Mouse (Mus musculus) neural tube, embryonic 11.5 days (tissue): ENCODE measurements at regions not wholly inside any gene's neighbourhood (a gene's known extent, or its start where the extent isn't known, plus 50 kb on each side); places are given as distances from the start of the nearest gene placed in this dataset.

ENCODE experiments used
- ATAC-seq: fragments of 200-750 bp; cut with Nextera tagmentation; 2 replicates; pipeline ENCODE4 v1.8.0; 2017; ENCODE audit warnings: moderate number of reproducible peaks, mild to moderate bottlenecking, moderate TSS enrichment, moderate library complexity; ENCODE audit not compliant: insufficient read depth, low FRiP score, low TSS enrichment
- DNase-seq: peaks from one replicate; pipeline ENCODE4 v3.0.0-alpha.2; 2015; ENCODE audit warnings: low spot score
- H3K27ac ChIP-seq: fragments of 300-500 bp; sonication (generic); 2 replicates; pipeline ENCODE4 v1.5.1; 2014; ENCODE audit warnings: low read depth, mild to moderate bottlenecking, low read length
- H3K27me3 ChIP-seq: fragments of 300-500 bp; sonication (generic); 2 replicates; pipeline ENCODE4 v1.6.1; 2014; ENCODE audit warnings: mild to moderate bottlenecking, low read length, mixed read lengths; ENCODE audit not compliant: control insufficient read depth, insufficient read depth
- H3K36me3 ChIP-seq: fragments of 300-500 bp; sonication (generic); 2 replicates; pipeline ENCODE4 v1.6.1; 2014; ENCODE audit warnings: mild to moderate bottlenecking, low read length, moderate library complexity, mixed read lengths; ENCODE audit not compliant: control insufficient read depth, insufficient read depth
- H3K4me1 ChIP-seq: fragments of 300-500 bp; sonication (generic); 2 replicates; pipeline ENCODE4 v1.6.1; 2014; ENCODE audit warnings: low read length, mixed read lengths; ENCODE audit not compliant: control insufficient read depth, insufficient read depth
- H3K4me2 ChIP-seq: fragments of 300-500 bp; sonication (generic); 2 replicates; pipeline ENCODE4 v1.6.1; 2014; ENCODE audit warnings: low read depth, mild to moderate bottlenecking, moderate library complexity
- H3K4me3 ChIP-seq: fragments of 300-500 bp; sonication (generic); 2 replicates; pipeline ENCODE4 v1.5.1; 2014; ENCODE audit warnings: low read depth, low read length
- H3K9ac ChIP-seq: fragments of 300-500 bp; sonication (generic); 2 replicates; pipeline ENCODE4 v1.6.1; 2014; ENCODE audit warnings: mild to moderate bottlenecking, low read length
- H3K9me3 ChIP-seq: fragments of 300-500 bp; sonication (generic); 2 replicates; pipeline ENCODE4 v1.6.1; 2016; ENCODE audit warnings: low read length; ENCODE audit not compliant: control insufficient read depth
- WGBS: fragments of 180-500 bp; shearing (Covaris S2); extraction: QIAGEN DNeasy Blood & Tissue Kit; methylation state at CpG from one replicate; pipeline ENCODE4 v1.1.7; 2014; 5-methylcytosine and 5-hydroxymethylcytosine counted together

GRCm38 (mm10) chr2:161416218-161416927 is 307.5 kb upstream of the Chd6 start:
- H3K27me3 ChIP-seq, result no peaks in the 10 kb centered on the region
- no peaks in the 10 kb centered on the region for H3K9me3 ChIP-seq
- H3K27ac ChIP-seq, result no peak overlapping the region
- no peak overlapping the region for H3K4me3 ChIP-seq
- no peaks in the 10 kb centered on the region for H3K4me1 ChIP-seq
- H3K9ac ChIP-seq, result no peak overlapping the region
- H3K36me3 ChIP-seq, result no peaks in the 10 kb centered on the region
- no peak for ATAC-seq
- H3K4me2 ChIP-seq, result no peak overlapping the region
- DNase-seq, result no peak
- 71% methylated on average over 13 of the region's 13 CpGs for WGBS

- Histone ChIP-seq H3K27ac (no peak overlapping the region), H3K27me3 (no peaks in the 10 kb centered on the region), H3K4me1 (no peaks in the 10 kb centered on the region), H3K9ac (no peak overlapping the region), H3K4me2 (no peak overlapping the region), H3K9me3 (no peaks in the 10 kb centered on the region), H3K4me3 (no peak overlapping the region), H3K36me3 (no peaks in the 10 kb centered on the region)
- DNase-seq (no peak), ATAC-seq (no peak)
- 93% methylated on average over 1 of the region's 1 CpGs for WGBS
These were observed 299.4 kb upstream of the Chd6 start for GRCm38 (mm10) chr2:161408306-161408705.

GRCm38 (mm10) chr2:161405847-161406384 is 297.0 kb upstream of the Chd6 start:
- ATAC-seq, result no peak
- H3K9me3 ChIP-seq, result no peaks in the 10 kb centered on the region
- 59% methylated on average over 1 of the region's 1 CpGs for WGBS

GRCm38 (mm10) chr2:161398061-161398460 is 289.2 kb upstream of the Chd6 start:
- Histone ChIP-seq H3K9ac (no peak overlapping the region), H3K27me3 (no peaks in the 10 kb centered on the region), H3K9me3 (no peaks in the 10 kb centered on the region), H3K4me2 (no peak overlapping the region), H3K36me3 (no peaks in the 10 kb centered on the region), H3K4me3 (no peak overlapping the region), H3K4me1 (no peaks in the 10 kb centered on the region), H3K27ac (no peak overlapping the region)
- ATAC-seq, result no peak
- no peak for DNase-seq
- 94% methylated on average over 3 of the region's 3 CpGs for WGBS

More at GRCm38 (mm10) chr2:161405847-161406384, 297.0 kb upstream of the Chd6 start:
- Histone ChIP-seq H3K4me3 (no peak overlapping the region), H3K27me3 (no peaks in the 10 kb centered on the region), H3K36me3 (no peaks in the 10 kb centered on the region), H3K9ac (no peak overlapping the region), H3K4me1 (no peaks in the 10 kb centered on the region), H3K4me2 (no peak overlapping the region), H3K27ac (no peak overlapping the region)
- DNase-seq, result no peak

DNA sequence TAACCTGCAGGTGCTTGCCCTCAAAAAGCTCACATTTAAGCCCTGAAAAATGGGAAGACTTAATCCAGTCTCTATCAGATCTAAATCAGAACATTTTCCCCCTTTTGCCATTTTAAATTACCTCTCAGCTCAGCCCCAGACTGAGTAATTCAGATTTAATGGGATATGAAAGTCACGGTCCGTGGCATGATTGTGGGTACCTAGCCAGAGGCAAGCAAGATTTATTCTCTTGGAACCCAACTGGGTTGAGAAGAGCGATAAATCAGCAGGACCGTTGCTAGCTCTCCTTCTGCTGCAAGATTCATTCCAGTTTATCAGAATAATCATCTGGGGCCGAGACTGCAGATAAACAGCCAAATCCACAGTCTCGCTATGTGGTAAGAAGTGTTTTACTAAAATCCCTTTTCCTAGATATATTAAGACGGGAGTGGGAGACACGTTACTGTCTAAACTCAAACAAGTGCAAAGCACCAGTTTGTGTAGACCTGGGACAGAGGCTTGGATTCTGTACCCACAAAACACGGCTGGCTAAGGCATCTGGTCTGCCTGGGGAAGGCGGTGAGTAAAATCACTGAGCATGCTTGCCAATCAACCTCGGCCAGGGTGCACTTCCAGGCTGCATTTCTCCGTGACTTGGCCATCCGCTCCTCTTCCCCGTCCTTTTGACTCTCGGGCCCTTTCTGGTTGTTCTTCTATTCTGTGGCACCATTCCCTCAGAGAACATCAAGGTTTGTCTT is 282.2 kb upstream of the Chd6 start:
- ATAC-seq, result no peak
- WGBS, result 66% methylated on average over 15 of the region's 15 CpGs
- H3K4me3 ChIP-seq, result no peak overlapping the region
- H3K9me3 ChIP-seq, result no peaks in the 10 kb centered on the region
- no peak for DNase-seq
- H3K9ac ChIP-seq, result no peak overlapping the region
- no peaks in the 10 kb centered on the region for H3K36me3 ChIP-seq
- no peaks in the 10 kb centered on the region for H3K4me1 ChIP-seq
- no peaks in the 10 kb centered on the region for H3K27me3 ChIP-seq
- H3K27ac ChIP-seq, result no peak overlapping the region
- no peak overlapping the region for H3K4me2 ChIP-seq

DNA sequence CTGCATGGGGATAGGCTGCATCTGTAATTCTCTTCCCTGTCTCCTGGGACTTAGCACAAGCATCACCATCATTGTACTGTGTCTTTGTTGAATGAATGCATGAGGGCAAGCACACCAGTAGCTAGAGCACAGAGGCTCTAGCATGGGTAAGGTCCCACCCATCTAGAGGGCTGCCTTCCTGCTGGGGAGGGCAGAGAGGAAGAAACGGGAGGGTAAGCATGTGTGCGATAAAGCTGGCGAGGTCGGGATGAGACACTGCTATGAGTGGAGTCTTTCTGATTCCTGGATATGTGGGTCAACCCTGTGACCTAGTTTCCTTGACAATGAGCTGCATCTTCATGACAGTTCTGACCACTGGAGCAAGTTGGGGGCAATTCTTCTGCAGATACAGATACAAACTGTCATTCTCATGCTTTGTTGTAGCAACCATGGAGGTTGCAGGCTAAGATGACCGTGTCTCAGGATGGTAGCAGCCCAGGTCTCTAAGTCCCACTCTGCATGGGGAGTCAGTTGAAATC is 280.5 kb upstream of the Chd6 start:
- H3K9me3 ChIP-seq, result no peaks in the 10 kb centered on the region
- H3K36me3 ChIP-seq, result no peaks in the 10 kb centered on the region
- no peak for DNase-seq
- no peak overlapping the region for H3K4me2 ChIP-seq
- H3K4me1 ChIP-seq, result no peaks in the 10 kb centered on the region
- H3K27ac ChIP-seq, result no peak overlapping the region
- WGBS, result 86% methylated on average over 5 of the region's 5 CpGs
- no peaks in the 10 kb centered on the region for H3K27me3 ChIP-seq
- H3K9ac ChIP-seq, result no peak overlapping the region
- no peak overlapping the region for H3K4me3 ChIP-seq
- no peak for ATAC-seq

DNA sequence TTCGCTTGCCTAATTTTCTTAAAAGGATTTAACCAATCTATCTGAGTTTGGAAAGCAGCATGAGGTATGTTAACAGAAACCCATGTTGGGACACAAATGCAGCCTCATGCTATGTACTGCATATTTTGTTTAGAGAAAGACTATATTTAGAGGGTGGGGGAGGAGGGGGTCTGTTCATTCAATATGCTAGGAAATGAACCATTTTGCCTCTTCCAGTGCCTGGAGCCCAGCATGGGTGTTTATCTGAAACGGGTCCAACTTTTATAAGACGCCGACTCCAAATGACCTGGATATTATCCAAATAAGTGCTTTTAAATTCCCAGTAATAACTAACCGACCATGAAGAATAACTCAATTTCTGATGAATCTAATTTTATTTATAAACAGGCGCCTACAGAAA is 278.2 kb upstream of the Chd6 start:
- Histone ChIP-seq H3K27ac (no peak overlapping the region), H3K9me3 (no peaks in the 10 kb centered on the region), H3K4me1 (no peaks in the 10 kb centered on the region), H3K4me3 (no peak overlapping the region), H3K27me3 (no peaks in the 10 kb centered on the region), H3K4me2 (no peak overlapping the region), H3K36me3 (no peaks in the 10 kb centered on the region), H3K9ac (no peak overlapping the region)
- DNase-seq, result no peak
- ATAC-seq, result no peak
- 93% methylated on average over 6 of the region's 6 CpGs for WGBS

- Histone ChIP-seq H3K27me3 (no peaks in the 10 kb centered on the region), H3K4me2 (no peak overlapping the region), H3K9me3 (no peaks in the 10 kb centered on the region), H3K36me3 (no peaks in the 10 kb centered on the region), H3K4me3 (no peak overlapping the region), H3K9ac (no peak overlapping the region), H3K4me1 (no peaks in the 10 kb centered on the region), H3K27ac (no peak overlapping the region)
- WGBS, result 58% methylated on average over 3 of the region's 3 CpGs
- no peak for ATAC-seq
- DNase-seq, result no peak
These were observed 273.5 kb upstream of the Chd6 start for GRCm38 (mm10) chr2:161382411-161382810.
